Mouse (Mus musculus) brain, embryonic 14.5 days (tissue): ENCODE data around the gene Snapc2.

Experiments used
- CTCF ChIP-seq: fragments of 200-500 bp; IDR thresholded peaks from 2 replicates; pipeline ENCODE4 v1.5.1; 2012; ENCODE audit warnings: inconsistent platforms, mild to moderate bottlenecking, moderate library complexity, borderline replicate concordance; ENCODE audit not compliant: insufficient read depth, insufficient read length; ENCODE audit errors: extremely low read depth
- POLR2A ChIP-seq: fragments of 200-500 bp; IDR thresholded peaks from 2 replicates; pipeline ENCODE4 v1.6.1; 2012; ENCODE audit warnings: mild to moderate bottlenecking, inconsistent platforms, borderline replicate concordance; ENCODE audit not compliant: poor library complexity, insufficient read depth, insufficient read length, severe bottlenecking; ENCODE audit errors: extremely low read depth

DNA sequence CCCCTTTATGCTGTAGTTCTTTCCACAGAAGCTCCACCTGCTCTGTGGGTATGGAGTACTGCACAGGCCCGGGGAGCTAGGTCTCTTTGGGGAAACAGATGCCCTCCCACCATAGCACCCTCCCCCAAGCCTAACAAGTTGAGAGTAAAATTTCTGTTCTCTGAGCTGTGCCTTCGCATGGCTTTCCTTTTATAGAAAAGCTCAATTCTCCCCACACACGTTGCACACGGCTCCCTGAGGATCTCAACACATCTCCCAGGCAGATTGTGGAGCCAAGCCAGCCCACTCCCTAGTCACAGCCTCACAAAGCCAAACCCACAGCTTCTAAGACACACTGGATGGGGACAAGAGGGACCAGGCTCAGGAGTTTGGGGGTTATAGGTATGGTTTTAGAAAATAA, 4.0 kb downstream of the Snapc2 start:
- TF ChIP-seq CTCF (no peak), POLR2A (no peak)
